Mouse (Mus musculus) adrenal gland, postnatal 25 days (tissue): Measurements from ENCODE around the gene 2010003K11Rik. TPM values are rescaled to one million over a fixed set of nuclear protein-coding genes. Genes with fewer than 3 reads are reported as not detected.

Experiments used
- DNase-seq: peaks from one replicate; pipeline ENCODE4 v3.0.0; 2021; ENCODE audit warnings: mixed read lengths
- long read RNA-seq: library from polyadenylated mRNA; stranded (forward); transcript quantifications from one replicate; pipeline ENCODE4 v2.0.0, GENCODE M21; 2021
- total RNA-seq: library from RNA; stranded (reverse); gene quantifications from 2 replicates; pipeline ENCODE4 v1.2.3, GENCODE M21; 2021

Gene 2010003K11Rik
- 22.0 and 34.8 TPM in 2 replicates for total RNA-seq
- long read RNA-seq, transcript 2010003K11Rik-201 (2 exons, 1,167 nt): major isoform, 25 of 28 reads
- long read RNA-seq, partial matches to known transcripts: 0 of 28 reads
- long read RNA-seq, other reads (novel, unspliced or antisense): 3 of 28 reads

GRCm38 (mm10) chr19:4498062-4498933, at the start of gene 2010003K11Rik:
Gene 2010003K11Rik (minus strand): TSS chr19:4498583.
- DNase-seq: peak; percentile 75

- DNase-seq: no peak
Observed at GRCm38 (mm10) chr19:4547801-4548200, 49.4 kb upstream of the 2010003K11Rik start.

- no peak for DNase-seq
Observed at GRCm38 (mm10) chr19:4545841-4546240, 47.5 kb upstream of the 2010003K11Rik start.

GRCm38 (mm10) chr19:4545091-4545490, 46.7 kb upstream of the 2010003K11Rik start:
- no peak for DNase-seq

- DNase-seq: no peak
Observed at GRCm38 (mm10) chr19:4542081-4542480, 43.7 kb upstream of the 2010003K11Rik start.

GRCm38 (mm10) chr19:4540992-4541391, 42.6 kb upstream of the 2010003K11Rik start:
- no peak for DNase-seq

- no peak for DNase-seq
Observed at GRCm38 (mm10) chr19:4540263-4540662, 41.9 kb upstream of the 2010003K11Rik start.

- peak; percentile 72 for DNase-seq
Observed at GRCm38 (mm10) chr19:4536606-4537005, 38.2 kb upstream of the 2010003K11Rik start.

- no peak for DNase-seq
Observed at GRCm38 (mm10) chr19:4535922-4536321, 37.5 kb upstream of the 2010003K11Rik start.

GRCm38 (mm10) chr19:4534646-4535045, 36.3 kb upstream of the 2010003K11Rik start:
- no peak for DNase-seq

- no peak for DNase-seq
Observed at GRCm38 (mm10) chr19:4521426-4522050, 23.2 kb upstream of the 2010003K11Rik start.

- peak; percentile 50 for DNase-seq
Observed at GRCm38 (mm10) chr19:4517483-4517882, 19.1 kb upstream of the 2010003K11Rik start.

- no peak for DNase-seq
Observed at GRCm38 (mm10) chr19:4516288-4516687, 17.9 kb upstream of the 2010003K11Rik start.

GRCm38 (mm10) chr19:4515746-4516145, 17.4 kb upstream of the 2010003K11Rik start:
- DNase-seq: no peak

GRCm38 (mm10) chr19:4513236-4513858, 15.0 kb upstream of the 2010003K11Rik start:
- no peak for DNase-seq

- DNase-seq: no peak
Observed at GRCm38 (mm10) chr19:4511116-4511841, 12.9 kb upstream of the 2010003K11Rik start.

- peak; percentile 97 for DNase-seq
Observed at GRCm38 (mm10) chr19:4509986-4510963, 11.9 kb upstream of the 2010003K11Rik start, which contains the start of gene Pcx. Gene Pcx (plus strand): TSS chr19:4510472.

GRCm38 (mm10) chr19:4507746-4508145, 9.4 kb upstream of the 2010003K11Rik start:
- no peak for DNase-seq

- DNase-seq: no peak
Observed at GRCm38 (mm10) chr19:4504830-4505229, 6.4 kb upstream of the 2010003K11Rik start.

- no peak for DNase-seq
Observed at GRCm38 (mm10) chr19:4502701-4503100, 4.3 kb upstream of the 2010003K11Rik start.
